Mouse (Mus musculus): ENCODE measurements around the gene Kctd12b.
A peak's percentile ranks its signal among the peaks of the same experiment; 100 is the strongest.
"Not testable (repeated sequence)": the region's sequence is repeated elsewhere in the genome, so short reads cannot be mapped to it uniquely, and the experiment has no call there.

Kctd12b gene

DNA sequence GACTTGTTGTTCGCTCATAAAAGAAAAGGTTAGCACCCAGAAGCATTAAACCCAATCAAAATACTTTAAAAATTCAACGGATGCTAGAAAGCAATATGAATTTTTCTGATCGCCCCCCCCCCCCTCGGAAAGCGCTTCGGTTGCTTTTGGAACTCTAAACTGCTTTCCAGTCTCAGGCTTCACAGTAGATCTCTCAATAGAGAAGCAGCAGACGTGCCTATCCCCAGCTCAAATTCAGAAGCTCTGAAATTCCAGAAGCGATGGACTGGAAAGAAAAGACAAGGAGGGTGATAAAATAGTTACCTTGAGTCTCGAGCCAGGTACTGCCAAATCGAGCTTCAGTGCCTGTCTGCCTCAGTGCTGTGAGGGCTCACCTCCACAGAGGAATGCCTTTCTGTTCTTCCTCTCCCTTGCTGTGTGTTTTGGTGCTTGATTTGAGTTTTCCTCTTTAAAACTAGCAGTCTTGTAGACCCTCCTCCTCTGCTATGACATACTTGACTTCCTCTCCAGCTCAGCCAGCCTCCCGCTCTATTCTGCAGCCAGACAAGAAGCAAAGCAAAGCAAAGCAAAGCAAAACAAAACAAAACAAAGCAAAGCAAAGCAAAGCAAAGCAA is at the start of gene Kctd12b:
TSS of gene Kctd12b (minus strand) at position 610 of the 614 bp plus-strand sequence.
- peak; percentile 35 for DNase-seq

- no peak for DNase-seq
Observed at GRCm38 (mm10) chrX:153742493-153742892, 46.3 kb upstream of the Kctd12b start.

- peak; percentile 16 to 45 for DNase-seq
Observed at GRCm38 (mm10) chrX:153735697-153736096, 39.5 kb upstream of the Kctd12b start.

DNA sequence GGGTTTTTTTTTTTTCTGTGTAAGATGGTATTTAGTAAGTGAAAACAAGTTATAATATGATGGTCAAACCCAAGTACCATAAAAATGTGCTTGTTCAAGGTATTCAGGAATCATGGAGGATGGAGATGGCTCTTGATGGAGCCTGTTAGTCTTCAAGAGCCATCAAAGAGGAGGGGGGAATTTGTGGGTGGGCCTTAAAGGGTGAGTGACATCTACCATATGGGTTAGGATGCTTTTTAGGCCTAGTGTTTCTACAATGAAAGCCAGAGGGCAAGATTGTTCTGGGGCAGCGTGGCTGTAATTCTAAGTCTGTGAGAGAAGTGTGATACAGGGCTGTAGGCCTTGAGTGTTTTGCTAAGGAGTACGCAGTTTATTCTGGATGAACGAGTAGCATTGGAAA is 28.2 kb upstream of the Kctd12b start:
- DNase-seq: no peak

DNA sequence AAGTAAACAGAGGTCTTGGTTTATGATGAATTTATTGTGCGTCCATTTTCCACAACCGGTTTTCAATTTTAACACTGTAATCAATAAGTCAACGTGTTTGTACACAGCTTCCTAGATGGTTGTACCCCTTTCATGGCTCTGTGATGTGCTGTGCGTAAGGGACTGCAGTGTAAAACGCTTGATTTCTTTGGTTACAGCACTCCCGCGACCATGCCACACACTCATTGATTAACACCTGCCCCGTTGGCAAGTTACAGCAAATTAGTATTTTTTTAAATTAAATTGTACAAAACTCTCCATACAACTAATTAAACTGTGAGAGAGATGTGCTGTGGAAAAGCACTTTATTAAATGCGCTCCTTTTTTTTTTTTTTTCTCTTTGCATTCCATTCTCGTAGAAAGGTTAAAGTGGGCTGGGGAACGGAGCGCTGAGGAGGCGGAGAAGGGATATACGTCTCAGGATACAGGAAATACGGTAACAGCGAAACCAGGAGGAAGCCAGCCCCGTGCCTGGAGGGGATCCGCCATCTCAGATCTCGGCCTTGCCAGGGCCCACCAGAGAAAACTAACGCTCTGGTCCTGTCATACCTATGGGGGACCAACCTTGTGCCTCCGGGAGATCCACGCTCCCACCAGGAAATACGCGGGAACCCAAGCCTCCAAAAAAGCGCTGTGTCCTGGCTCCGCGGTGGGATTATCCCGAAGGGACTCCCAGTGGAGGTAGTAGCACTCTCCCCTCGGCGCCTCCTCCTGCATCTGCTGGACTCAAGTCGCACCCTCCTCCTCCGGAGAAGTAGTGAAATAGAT is 27.1 kb upstream of the Kctd12b start, which contains the start of gene Nbdy:
TSS of gene Nbdy (plus strand) at position 481 of the 807 bp plus-strand sequence.
- peak; percentile 55 to 68 for DNase-seq

DNA sequence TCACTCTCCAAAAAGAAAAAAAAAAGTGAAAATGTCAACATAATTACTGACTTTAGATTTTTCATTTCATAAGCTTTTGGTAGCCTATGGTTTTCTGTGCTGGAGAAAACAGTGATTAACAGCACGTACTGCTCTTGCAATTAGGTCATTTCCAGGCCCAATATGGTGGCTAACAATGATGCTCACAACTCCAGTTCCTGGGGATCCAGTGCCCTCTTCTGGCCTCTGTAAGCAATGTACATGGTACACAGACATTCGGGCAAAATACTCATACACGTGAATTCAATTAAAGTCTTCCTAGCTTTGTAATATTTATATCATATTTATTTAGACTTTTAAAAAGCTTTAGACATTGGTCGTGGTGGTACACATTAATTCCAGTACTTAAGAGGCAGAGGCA is 23.4 kb upstream of the Kctd12b start:
- DNase-seq: peak in 1 of 2 experiments; percentile 58

DNA sequence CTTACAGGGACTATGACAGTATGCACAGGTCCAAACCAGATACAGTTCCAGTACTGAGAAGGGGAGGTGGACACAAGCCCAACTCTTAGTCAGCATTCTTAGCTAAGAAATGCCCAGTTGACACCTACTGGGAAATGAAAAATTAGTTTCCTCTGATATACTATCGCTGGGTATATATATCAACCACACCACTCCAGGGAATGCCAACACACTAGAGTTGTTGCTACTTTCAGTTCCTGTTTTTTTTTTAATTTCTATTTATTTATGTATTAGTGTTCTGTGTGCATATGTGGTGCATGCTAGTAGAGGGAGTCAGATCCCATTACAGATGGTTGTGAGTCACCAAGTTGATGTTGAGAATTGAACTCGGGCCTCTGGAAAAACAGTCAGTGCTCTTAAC is 20.5 kb upstream of the Kctd12b start:
- no peak for DNase-seq

GRCm38 (mm10) chrX:153707735-153708134 is 11.5 kb upstream of the Kctd12b start:
- DNase-seq: peak in 1 of 2 experiments; percentile 58

DNA sequence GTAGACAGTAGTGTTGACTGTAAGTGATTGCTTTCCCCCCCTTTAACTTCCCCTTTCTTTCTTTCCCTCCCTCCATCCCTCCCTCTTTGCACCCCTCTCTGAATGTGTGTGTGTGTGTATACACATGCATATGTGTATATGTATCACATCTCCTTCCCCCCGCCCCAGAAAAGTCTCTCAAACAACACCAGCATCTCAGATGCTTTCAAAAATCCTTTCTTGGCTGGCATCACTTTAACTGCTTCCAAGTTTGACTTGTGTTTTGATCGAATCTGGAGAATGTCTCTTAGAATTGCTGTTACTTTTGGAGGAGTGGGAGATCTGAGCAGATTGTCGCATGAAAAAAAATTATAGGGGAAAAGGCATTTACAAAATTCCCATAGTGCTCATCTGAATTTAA is 4.3 kb upstream of the Kctd12b start:
- no peak for DNase-seq

DNA sequence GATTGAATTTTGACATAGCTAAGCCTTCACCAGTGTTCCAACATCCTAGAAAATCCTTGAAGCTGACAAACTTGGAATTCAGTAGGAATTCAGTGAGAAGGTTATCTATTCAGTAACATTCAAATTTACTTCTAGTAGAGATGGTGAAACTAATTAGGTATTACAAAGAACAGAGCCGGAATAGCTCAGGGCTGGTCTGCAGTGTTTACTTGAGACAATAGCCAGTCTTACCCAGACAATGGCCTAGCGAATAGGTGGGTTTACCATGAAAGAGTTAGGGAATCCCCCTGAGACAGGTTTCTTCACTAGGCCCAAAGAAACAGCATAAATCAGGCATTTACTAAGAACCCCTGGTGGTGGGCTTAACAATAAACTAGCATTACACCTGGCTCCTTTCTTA is 28.0 kb downstream of the Kctd12b start:
- not testable (repeated sequence) for DNase-seq

GRCm38 (mm10) chrX:153664903-153665302 is 31.3 kb downstream of the Kctd12b start:
- DNase-seq: no peak

DNA sequence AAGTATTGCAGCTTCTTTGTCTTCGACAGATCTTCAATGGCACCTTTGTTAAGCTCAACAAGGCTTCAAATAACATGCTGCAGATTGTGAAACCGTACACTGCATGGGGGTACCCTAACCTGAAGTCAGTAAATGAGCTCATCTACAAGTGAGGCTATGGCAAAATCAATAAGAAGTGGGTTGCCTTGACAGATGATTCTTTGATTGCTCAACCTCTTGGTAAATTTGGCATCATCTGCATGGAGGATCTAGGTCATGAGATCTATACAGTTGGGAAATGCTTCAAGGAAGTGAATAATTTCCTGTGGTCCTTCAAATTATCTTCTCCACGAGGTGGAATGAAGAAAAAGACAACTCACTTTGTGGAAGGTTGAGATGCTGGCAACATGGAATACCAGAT is 39.2 kb downstream of the Kctd12b start:
- DNase-seq: no peak

DNA sequence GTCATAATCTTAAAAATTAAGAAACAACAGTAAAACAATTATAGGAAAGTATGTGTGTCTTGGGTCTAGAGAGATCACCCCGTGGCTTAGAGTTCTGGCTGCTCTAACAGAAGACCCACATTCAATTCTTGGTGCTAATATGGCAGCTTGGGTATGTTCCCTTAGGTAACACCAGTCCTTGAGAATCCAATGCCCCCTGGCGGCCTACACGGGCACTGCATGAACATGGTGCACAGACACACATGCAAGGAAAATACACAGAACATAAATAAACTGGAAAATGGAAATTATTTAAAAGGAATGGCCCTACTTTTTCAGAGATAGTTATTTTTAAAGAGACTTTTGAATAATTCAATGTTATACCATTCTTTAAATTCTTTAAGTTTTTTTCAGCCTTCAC is 55.6 kb downstream of the Kctd12b start:
- DNase-seq: peak in 1 of 2 experiments; percentile 23

- DNase-seq: peak; percentile 13 to 24
Observed at GRCm38 (mm10) chrX:153636247-153636646, 59.9 kb downstream of the Kctd12b start.
